Mouse (Mus musculus): ENCODE data around the gene Myrip.

- TF ChIP-seq CTCF (IDR thresholded peaks at IDR 0.05; ENCODE audit: extremely low read depth, insufficient read depth, low read length) (no peak), POLR2A (IDR thresholded peaks at IDR 0.05; ENCODE audit: extremely low read depth, insufficient read depth, low read length) (no peak)
Observed at GRCm38 (mm10) chr9:120351061-120351460, 49.7 kb downstream of the Myrip start.

Measured in cortical plate, adult 2 months (tissue).